Mouse (Mus musculus) cerebellum, adult (tissue): ENCODE measurements around the gene Evi2a.

Experiments
- ATAC-seq: cut with Nextera tagmentation; 2 replicates; pipeline ENCODE4 v1.9.2; 2017; ENCODE audit warnings: mild to moderate bottlenecking, moderate library complexity, mixed read lengths; ENCODE audit not compliant: insufficient number of reproducible peaks, low FRiP score, low TSS enrichment

The Evi2a gene

GRCm38 (mm10) chr11:79530333-79530761 is at the start of gene Evi2a, which contains the start of gene Evi2:
Evi2a (minus strand) TSS chr11:79530609.
Evi2 (minus strand) TSS chr11:79530589.
- ATAC-seq = no peak

GRCm38 (mm10) chr11:79577741-79578140 is 47.3 kb upstream of the Evi2a start:
- ATAC-seq = no peak

- ATAC-seq = no peak
Measured at GRCm38 (mm10) chr11:79575383-79576073, 45.1 kb upstream of the Evi2a start.

- no peak for ATAC-seq
Measured at GRCm38 (mm10) chr11:79573836-79574235, 43.4 kb upstream of the Evi2a start.

GRCm38 (mm10) chr11:79570319-79570718 is 39.9 kb upstream of the Evi2a start:
- ATAC-seq = no peak

- ATAC-seq = no peak
Measured at GRCm38 (mm10) chr11:79568197-79568911, 37.9 kb upstream of the Evi2a start.

- ATAC-seq = no peak
Measured at GRCm38 (mm10) chr11:79566947-79567346, 36.5 kb upstream of the Evi2a start.

- no peak for ATAC-seq
Measured at GRCm38 (mm10) chr11:79563493-79563892, 33.1 kb upstream of the Evi2a start.

GRCm38 (mm10) chr11:79560536-79560935 is 30.1 kb upstream of the Evi2a start:
- no peak for ATAC-seq

- ATAC-seq = no peak
Measured at GRCm38 (mm10) chr11:79552622-79553021, 22.2 kb upstream of the Evi2a start.

- no peak for ATAC-seq
Measured at GRCm38 (mm10) chr11:79536293-79536692, 5.9 kb upstream of the Evi2a start.

- ATAC-seq = no peak
Measured at GRCm38 (mm10) chr11:79535554-79535953, 5.1 kb upstream of the Evi2a start.

GRCm38 (mm10) chr11:79533950-79534690 is 3.7 kb upstream of the Evi2a start:
- ATAC-seq = no peak; the same call in 1 of the 2 replicates

- no peak for ATAC-seq
Measured at GRCm38 (mm10) chr11:79533311-79533710, 2.9 kb upstream of the Evi2a start.

GRCm38 (mm10) chr11:79531485-79531884 is 1.1 kb upstream of the Evi2a start:
- no peak for ATAC-seq

- no peak for ATAC-seq
Measured at GRCm38 (mm10) chr11:79530774-79531173, 365 bp upstream of the Evi2a start.

GRCm38 (mm10) chr11:79529736-79530135 is 673 bp downstream of the Evi2a start:
- ATAC-seq = no peak

GRCm38 (mm10) chr11:79529226-79529625 is 1.2 kb downstream of the Evi2a start:
- no peak for ATAC-seq

- ATAC-seq = no peak
Measured at GRCm38 (mm10) chr11:79528601-79529000, 1.8 kb downstream of the Evi2a start.

- ATAC-seq = no peak
Measured at GRCm38 (mm10) chr11:79527739-79528384, 2.5 kb downstream of the Evi2a start.
